Mouse (Mus musculus) C2C12 (cell line): ENCODE measurements around the gene Ccr7. TPM values are rescaled to one million over a fixed set of nuclear protein-coding genes. Genes with fewer than 3 reads are reported as not detected.

Experiments
- H3K27me3 ChIP-seq: one replicate; pipeline ENCODE4 v1.6.1; 2011; ENCODE audit not compliant: control insufficient read depth, insufficient read depth, insufficient read length
- H3K36me3 ChIP-seq: one replicate; pipeline ENCODE4 v1.6.1; 2011; ENCODE audit not compliant: control insufficient read depth, insufficient read depth
- H3K4me3 ChIP-seq: one replicate; pipeline ENCODE4 v1.5.1; 2011; ENCODE audit warnings: mild to moderate bottlenecking, control low read depth; ENCODE audit not compliant: poor library complexity, insufficient read depth, severe bottlenecking
- H3K79me2 ChIP-seq: one replicate; pipeline ENCODE4 v1.6.1; 2011; ENCODE audit not compliant: control insufficient read depth, insufficient read depth
- H3K79me3 ChIP-seq: one replicate; pipeline ENCODE4 v1.6.1; 2011; ENCODE audit warnings: low read depth, control low read depth
- H3ac ChIP-seq: one replicate; pipeline ENCODE3; 2011; ENCODE audit warnings: low read depth; ENCODE audit not compliant: control insufficient read depth, insufficient read length
- CEBPB ChIP-seq: IDR thresholded peaks from one replicate; pipeline ENCODE4 v1.6.1; 2011; ENCODE audit warnings: low read depth, mild to moderate bottlenecking, control low read depth, moderate library complexity
- CTCF ChIP-seq: IDR thresholded peaks from one replicate; pipeline ENCODE4 v1.5.1; 2011; ENCODE audit not compliant: control insufficient read depth, insufficient read depth, insufficient read length
- FOSL1 ChIP-seq: IDR thresholded peaks from one replicate; pipeline ENCODE4 v1.8.0; 2011; ENCODE audit warnings: mild to moderate bottlenecking, low read length; ENCODE audit not compliant: poor library complexity, insufficient read depth, severe bottlenecking
- MAX ChIP-seq: IDR thresholded peaks from one replicate; pipeline ENCODE4 v1.6.1; 2011; ENCODE audit warnings: mild to moderate bottlenecking, control low read depth
- MYOD1 ChIP-seq: IDR thresholded peaks from one replicate; pipeline ENCODE4 v1.6.1; 2011; ENCODE audit warnings: low read depth; ENCODE audit not compliant: control insufficient read depth, insufficient read length
- MYOG ChIP-seq: IDR thresholded peaks from one replicate; pipeline ENCODE4 v1.6.1; 2011; ENCODE audit not compliant: control insufficient read depth, insufficient read length; ENCODE audit errors: extremely low read depth
- USF1 ChIP-seq: IDR thresholded peaks from one replicate; pipeline ENCODE4 v1.6.1; 2011; ENCODE audit warnings: low read depth, mild to moderate bottlenecking, control low read depth, moderate library complexity
- polyA plus RNA-seq: library from polyadenylated mRNA; unstranded; fragments of >200 nt; fragmentation: generic; extraction: Trizol; gene quantifications from one replicate; pipeline ENCODE4 v1.2.1, GENCODE M21; 2012; ENCODE audit warnings: missing spikeins

Ccr7 gene
- polyA plus RNA-seq, 1 experiment: 0.02 TPM

- no peak overlapping the region for H3K4me3 ChIP-seq
- H3K27me3 ChIP-seq: no peaks in the 10 kb centered on the region
- no peaks in the 10 kb centered on the region for H3K79me3 ChIP-seq
- H3ac ChIP-seq: no peak overlapping the region
- no peak for TF ChIP-seq MYOG
- H3K36me3 ChIP-seq: no peaks in the 10 kb centered on the region
- no peaks in the 10 kb centered on the region for H3K79me2 ChIP-seq
Observed at GRCm38 (mm10) chr11:99112700-99113099, 42.2 kb downstream of the Ccr7 start.

- TF ChIP-seq CTCF (no peak), USF1 (no peak)
Observed at GRCm38 (mm10) chr11:99111631-99112030, 43.2 kb downstream of the Ccr7 start.

GRCm38 (mm10) chr11:99111155-99111554 is 43.7 kb downstream of the Ccr7 start:
- Histone ChIP-seq H3K79me3 (no peaks in the 10 kb centered on the region), H3ac (no peak overlapping the region), H3K79me2 (no peaks in the 10 kb centered on the region), H3K36me3 (no peaks in the 10 kb centered on the region), H3K27me3 (no peaks in the 10 kb centered on the region), H3K4me3 (no peak overlapping the region)
- TF ChIP-seq MYOG (no peak), CEBPB (no peak), MYOD1 (no peak), CTCF (no peak), USF1 (no peak), FOSL1 (no peak), MAX (no peak)

More at GRCm38 (mm10) chr11:99111631-99112030, 43.2 kb downstream of the Ccr7 start:
- H3K36me3 ChIP-seq: no peaks in the 10 kb centered on the region
- H3K79me2 ChIP-seq: no peaks in the 10 kb centered on the region
- no peaks in the 10 kb centered on the region for H3K27me3 ChIP-seq
- H3ac ChIP-seq: no peak overlapping the region
- H3K79me3 ChIP-seq: no peaks in the 10 kb centered on the region
- no peak overlapping the region for H3K4me3 ChIP-seq

DNA sequence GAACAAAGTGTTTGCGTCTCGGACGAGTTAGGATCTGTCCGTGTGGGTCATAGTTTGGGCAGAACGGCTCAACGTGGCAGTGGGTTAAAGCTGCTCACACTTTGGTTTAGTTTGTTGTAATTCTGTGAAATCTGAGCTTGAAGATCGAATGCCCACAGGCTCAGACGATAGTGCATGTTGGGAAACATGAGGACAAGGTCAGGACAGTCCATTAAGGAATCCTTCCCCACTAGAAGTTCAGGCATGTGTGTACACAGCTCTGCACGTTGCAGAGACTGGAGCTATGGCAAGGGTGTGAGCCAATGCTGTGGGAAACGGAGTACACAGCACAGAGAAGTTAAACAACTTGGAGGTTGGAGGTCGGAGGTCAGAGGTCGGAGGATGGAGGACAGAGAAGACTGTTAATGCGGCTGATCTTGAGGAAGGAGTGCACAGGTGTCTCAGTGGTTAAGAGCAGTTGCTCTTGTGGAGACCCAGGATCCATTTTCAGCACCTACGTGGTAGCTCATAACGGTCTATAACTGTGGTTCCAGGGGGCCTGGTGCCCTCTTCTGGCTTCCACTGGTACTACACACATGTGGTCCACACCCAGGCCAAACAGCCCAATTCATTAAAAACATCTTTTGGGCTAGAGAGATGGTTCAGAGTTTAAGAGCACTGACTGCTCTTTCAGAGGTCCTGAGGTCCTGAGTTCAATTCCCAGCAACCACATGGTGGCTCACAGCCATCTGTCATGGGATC is 44.3 kb downstream of the Ccr7 start:
- H3K27me3 ChIP-seq: no peaks in the 10 kb centered on the region
- no peak overlapping the region for H3ac ChIP-seq
- H3K36me3 ChIP-seq: no peaks in the 10 kb centered on the region
- H3K4me3 ChIP-seq: no peak overlapping the region
- no peaks in the 10 kb centered on the region for H3K79me2 ChIP-seq
- no peaks in the 10 kb centered on the region for H3K79me3 ChIP-seq
- no peak for TF ChIP-seq CTCF
- no peak for TF ChIP-seq CEBPB
- no peak for TF ChIP-seq MAX
- no peak for TF ChIP-seq MYOG
- TF ChIP-seq USF1: no peak
- TF ChIP-seq FOSL1: no peak
- no peak for TF ChIP-seq MYOD1

- Histone ChIP-seq H3ac (no peak overlapping the region), H3K79me2 (no peaks in the 10 kb centered on the region), H3K79me3 (no peaks in the 10 kb centered on the region), H3K27me3 (no peaks in the 10 kb centered on the region), H3K36me3 (no peaks in the 10 kb centered on the region), H3K4me3 (no peak overlapping the region)
- TF ChIP-seq MAX (peak; percentile 71), FOSL1 (no peak)
Observed at GRCm38 (mm10) chr11:99108296-99108695, 46.6 kb downstream of the Ccr7 start.

DNA sequence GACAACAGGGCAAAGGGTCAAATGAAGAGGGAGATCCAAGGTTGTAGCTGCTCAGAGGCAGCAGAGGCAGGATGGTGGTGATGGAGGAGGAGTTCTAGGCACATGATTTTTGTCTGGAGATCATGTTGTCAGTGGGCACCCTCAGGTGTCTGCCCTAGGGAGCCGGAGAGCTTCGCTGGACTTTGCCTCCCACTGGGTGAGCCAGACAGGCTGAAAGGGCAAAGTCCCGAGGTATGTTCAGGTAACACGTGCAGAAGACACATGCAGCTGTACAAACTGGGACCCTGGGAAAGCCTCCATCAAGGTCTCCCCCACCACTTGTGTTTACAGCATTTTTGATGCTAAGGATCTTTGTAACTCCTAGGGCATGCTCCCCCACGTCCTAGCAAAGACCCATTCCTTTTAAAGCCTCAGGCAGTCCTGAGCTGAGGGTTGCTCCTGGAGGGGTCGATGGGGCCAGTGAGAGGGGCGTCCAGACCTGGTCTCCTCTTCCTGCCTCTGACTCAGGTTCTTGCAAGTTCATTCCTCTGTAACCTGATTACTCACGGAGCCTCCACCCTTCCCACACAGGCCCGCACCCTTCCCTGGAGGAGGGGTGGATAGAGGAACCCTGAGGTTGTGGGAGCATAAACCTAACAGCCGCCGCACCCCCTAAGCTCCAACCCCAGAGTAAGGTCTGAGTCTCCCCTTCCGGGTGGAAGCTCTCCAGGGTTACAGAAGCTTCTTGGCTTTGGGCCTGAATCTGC is 48.7 kb downstream of the Ccr7 start:
- Histone ChIP-seq H3K27me3 (no peaks in the 10 kb centered on the region), H3K79me3 (no peaks in the 10 kb centered on the region), H3K4me3 (no peak overlapping the region), H3K79me2 (no peaks in the 10 kb centered on the region), H3K36me3 (no peaks in the 10 kb centered on the region), H3ac (no peak overlapping the region)
- TF ChIP-seq CEBPB: no peak
